Mouse (Mus musculus) adrenal gland, adult 8-10 months (tissue): ENCODE results near the gene Proser2. TPM values are rescaled to one million over a fixed set of nuclear protein-coding genes. Genes with fewer than 3 reads are reported as not detected.

ENCODE experiments used
- DNase-seq: peaks from one replicate; pipeline ENCODE4 v3.0.0; 2022
- total RNA-seq, 4 experiments: library from RNA; stranded (reverse); gene quantifications; 2 replicates each; pipeline ENCODE4 v1.2.4; 2022

The Proser2 gene
- total RNA-seq, 4 experiments from 2014 or later, result 15.6 to 19.0 (median 17.1) TPM

- DNase-seq, result peak; percentile 76
Observed at GRCm38 (mm10) chr2:6071598-6072440, 58.2 kb downstream of the Proser2 start.

- DNase-seq, result no peak
Observed at GRCm38 (mm10) chr2:6070925-6071324, 59.1 kb downstream of the Proser2 start.

- DNase-seq, result no peak
Observed at GRCm38 (mm10) chr2:6067341-6067740, 62.7 kb downstream of the Proser2 start.

GRCm38 (mm10) chr2:6060071-6060804, 69.8 kb downstream of the Proser2 start:
- DNase-seq, result no peak

- no peak for DNase-seq
Observed at GRCm38 (mm10) chr2:6059291-6059690, 70.7 kb downstream of the Proser2 start.

- DNase-seq, result no peak
Observed at GRCm38 (mm10) chr2:6056518-6056917, 73.5 kb downstream of the Proser2 start.

- DNase-seq, result no peak
Observed at GRCm38 (mm10) chr2:6055466-6055865, 74.5 kb downstream of the Proser2 start.

GRCm38 (mm10) chr2:6049018-6049417, 81.0 kb downstream of the Proser2 start:
- DNase-seq, result no peak

- no peak for DNase-seq
Observed at GRCm38 (mm10) chr2:6048570-6048969, 81.4 kb downstream of the Proser2 start.

Other genes with a start within 250 kb of the Proser2 start
- gene Sec61a2, start 234.8 kb downstream of the Proser2 start, total RNA-seq, result 10 to 100 TPM; 33.2 to 71.0 (median 47.7) TPM
- gene Dhtkd1, start 187.4 kb downstream of the Proser2 start, total RNA-seq, result 10 to 100 TPM; 12.2 to 23.6 (median 16.3) TPM
- 10 to 100 TPM; 22.7 to 33.4 (median 28.6) TPM for gene Upf2, start 178.7 kb downstream of the Proser2 start, total RNA-seq
- 10 to 100 TPM; 33.7 to 77.4 (median 52.6) TPM for gene Echdc3, start 82.8 kb upstream of the Proser2 start, total RNA-seq
- gene Usp6nl, start 192.5 kb upstream of the Proser2 start, total RNA-seq, result 10 to 100 TPM; 31.7 to 41.4 (median 35.1) TPM